Mouse (Mus musculus) left cerebral cortex, adult 8-10 months (tissue): ENCODE data around the gene Trabd2b. TPM values are rescaled to one million over a fixed set of nuclear protein-coding genes. Genes with fewer than 3 reads are reported as not detected.

Experiments used
- DNase-seq, 2 experiments: peaks; one replicate each; pipeline ENCODE4 v3.0.0; 2022; ENCODE audit warnings: low spot score in 2 of 2
- total RNA-seq, 4 experiments: library from RNA; stranded (reverse); gene quantifications; 2 replicates each; pipeline ENCODE4 v1.2.4; 2022

Gene Trabd2b
- total RNA-seq, 4 experiments from 2014 or later: 4.7 to 5.3 (median 4.9) TPM

- no peak for DNase-seq
Measured at GRCm38 (mm10) chr4:114643679-114644208, 237.2 kb downstream of the Trabd2b start.

- no peak for DNase-seq
Measured at GRCm38 (mm10) chr4:114645341-114645740, 238.8 kb downstream of the Trabd2b start.

- DNase-seq: no peak
Measured at GRCm38 (mm10) chr4:114646825-114647681, 240.5 kb downstream of the Trabd2b start.

- peak in 1 of 2 experiments; percentile 67 for DNase-seq
Measured at GRCm38 (mm10) chr4:114647689-114648088, 241.2 kb downstream of the Trabd2b start.

- no peak for DNase-seq
Measured at GRCm38 (mm10) chr4:114648532-114649074, 242.1 kb downstream of the Trabd2b start.

GRCm38 (mm10) chr4:114650551-114650950 is 244.0 kb downstream of the Trabd2b start:
- DNase-seq: no peak

GRCm38 (mm10) chr4:114651007-114651406 is 244.5 kb downstream of the Trabd2b start:
- DNase-seq: no peak

- no peak for DNase-seq
Measured at GRCm38 (mm10) chr4:114651606-114652005, 245.1 kb downstream of the Trabd2b start.

- no peak for DNase-seq
Measured at GRCm38 (mm10) chr4:114652400-114652799, 245.9 kb downstream of the Trabd2b start.

GRCm38 (mm10) chr4:114657933-114658332 is 251.4 kb downstream of the Trabd2b start:
- no peak for DNase-seq

- no peak for DNase-seq
Measured at GRCm38 (mm10) chr4:114659876-114660275, 253.4 kb downstream of the Trabd2b start.

- DNase-seq: no peak
Measured at GRCm38 (mm10) chr4:114664063-114665036, 257.8 kb downstream of the Trabd2b start.

Other genes with a start within 250 kb of the Trabd2b start
- gene Skint11, start 243.3 kb upstream of the Trabd2b start, total RNA-seq: not detected